Mouse (Mus musculus) testis, adult 2 months (tissue): ENCODE data around the gene Gipr.
A peak's percentile ranks its signal among the peaks of the same experiment; 100 is the strongest.

Experiments used
- CTCF ChIP-seq: fragments of 200-500 bp; IDR thresholded peaks from 2 replicates; pipeline ENCODE4 v1.5.1; 2012; ENCODE audit warnings: low read depth, mild to moderate bottlenecking, inconsistent platforms, low read length, moderate library complexity; ENCODE audit not compliant: control insufficient read depth, insufficient read depth, insufficient replicate concordance
- POLR2A ChIP-seq: fragments of 200-500 bp; IDR thresholded peaks from 2 replicates; pipeline ENCODE4 v1.6.1; 2012; ENCODE audit warnings: low read depth, mild to moderate bottlenecking, inconsistent platforms, low read length, moderate library complexity; ENCODE audit not compliant: control insufficient read depth

- TF ChIP-seq POLR2A (0 out of 2 replicates have a peak, but pooled peaks have one; percentile 14), CTCF (no peak)
Measured at GRCm38 (mm10) chr7:19202065-19202850, 36.3 kb upstream of the Gipr start.
